Mouse (Mus musculus) testis, adult 2 months (tissue): ENCODE results near the gene Zfhx3. TPM values are rescaled to one million over a fixed set of nuclear protein-coding genes. Genes with fewer than 3 reads are reported as not detected.

Experiments
- H3K27ac ChIP-seq: fragments of 200-500 bp; 2 replicates; pipeline ENCODE4 v1.5.1; 2012; ENCODE audit warnings: low read depth, low read length; ENCODE audit not compliant: control insufficient read depth, insufficient read depth
- H3K27me3 ChIP-seq: fragments of 200-500 bp; 2 replicates; pipeline ENCODE4 v1.6.1; 2012; ENCODE audit warnings: mild to moderate bottlenecking, low read length, moderate library complexity; ENCODE audit not compliant: control insufficient read depth, insufficient read depth
- H3K36me3 ChIP-seq: fragments of 200-500 bp; 2 replicates; pipeline ENCODE4 v1.6.1; 2012; ENCODE audit warnings: mild to moderate bottlenecking, low read length; ENCODE audit not compliant: control insufficient read depth, insufficient read depth
- H3K4me1 ChIP-seq: fragments of 200-500 bp; 2 replicates; pipeline ENCODE4 v1.6.1; 2012; ENCODE audit warnings: low read length; ENCODE audit not compliant: control insufficient read depth, insufficient read depth
- H3K4me3 ChIP-seq: fragments of 200-500 bp; 2 replicates; pipeline ENCODE4 v1.5.1; 2012; ENCODE audit warnings: low read depth, mild to moderate bottlenecking, low read length, moderate library complexity, mixed read lengths; ENCODE audit not compliant: control insufficient read depth
- CTCF ChIP-seq: fragments of 200-500 bp; IDR thresholded peaks from 2 replicates; pipeline ENCODE4 v1.5.1; 2012; ENCODE audit warnings: low read depth, mild to moderate bottlenecking, inconsistent platforms, low read length, moderate library complexity; ENCODE audit not compliant: control insufficient read depth, insufficient read depth, insufficient replicate concordance
- POLR2A ChIP-seq: fragments of 200-500 bp; IDR thresholded peaks from 2 replicates; pipeline ENCODE4 v1.6.1; 2012; ENCODE audit warnings: low read depth, mild to moderate bottlenecking, inconsistent platforms, low read length, moderate library complexity; ENCODE audit not compliant: control insufficient read depth
- polyA plus RNA-seq: library from polyadenylated mRNA; depleted of rRNA; stranded (reverse); fragments of >200 nt; gene quantifications from 2 replicates; pipeline ENCODE4 v1.2.3, GENCODE M21; 2012

Gene Zfhx3
- polyA plus RNA-seq, 1 experiment, result 11.9 TPM

GRCm38 (mm10) chr8:108740443-108740842, 798.0 kb downstream of the Zfhx3 start:
- no peak for TF ChIP-seq CTCF
- TF ChIP-seq POLR2A, result no peak
- Histone ChIP-seq H3K27me3 (no peaks in the 10 kb centered on the region), H3K36me3 (no peaks in the 10 kb centered on the region), H3K4me3 (no peak overlapping the region), H3K4me1 (no peaks in the 10 kb centered on the region), H3K27ac (no peak overlapping the region)

GRCm38 (mm10) chr8:108741651-108742050, 799.2 kb downstream of the Zfhx3 start:
- Histone ChIP-seq H3K27ac (no peak overlapping the region), H3K36me3 (no peaks in the 10 kb centered on the region), H3K4me3 (no peak overlapping the region), H3K4me1 (no peaks in the 10 kb centered on the region), H3K27me3 (no peaks in the 10 kb centered on the region)
- TF ChIP-seq POLR2A (no peak), CTCF (no peak)

GRCm38 (mm10) chr8:108742465-108742864, 800.0 kb downstream of the Zfhx3 start:
- Histone ChIP-seq H3K4me3 (no peak overlapping the region), H3K27ac (no peak overlapping the region), H3K4me1 (no peaks in the 10 kb centered on the region), H3K36me3 (no peaks in the 10 kb centered on the region), H3K27me3 (no peaks in the 10 kb centered on the region)
- TF ChIP-seq POLR2A (no peak), CTCF (no peak)

- Histone ChIP-seq H3K4me3 (no peak overlapping the region), H3K4me1 (no peaks in the 10 kb centered on the region), H3K27me3 (no peaks in the 10 kb centered on the region), H3K36me3 (no peaks in the 10 kb centered on the region), H3K27ac (no peak overlapping the region)
- TF ChIP-seq POLR2A, result no peak
- no peak for TF ChIP-seq CTCF
Measured at GRCm38 (mm10) chr8:108743238-108743637, 800.8 kb downstream of the Zfhx3 start.

GRCm38 (mm10) chr8:108745551-108745950, 803.1 kb downstream of the Zfhx3 start:
- Histone ChIP-seq H3K4me1 (no peaks in the 10 kb centered on the region), H3K27ac (no peak overlapping the region), H3K4me3 (no peak overlapping the region), H3K27me3 (no peaks in the 10 kb centered on the region), H3K36me3 (no peaks in the 10 kb centered on the region)
- no peak for TF ChIP-seq POLR2A
- no peak for TF ChIP-seq CTCF

GRCm38 (mm10) chr8:108748095-108748494, 805.7 kb downstream of the Zfhx3 start:
- Histone ChIP-seq H3K27ac (no peak overlapping the region), H3K4me1 (no peaks in the 10 kb centered on the region), H3K4me3 (no peak overlapping the region), H3K36me3 (no peaks in the 10 kb centered on the region), H3K27me3 (no peaks in the 10 kb centered on the region)
- no peak for TF ChIP-seq POLR2A
- TF ChIP-seq CTCF, result no peak

- H3K4me1 ChIP-seq, result no peaks in the 10 kb centered on the region; the same call in 1 of the 2 replicates
- no peak for TF ChIP-seq CTCF
- TF ChIP-seq POLR2A, result no peak
- no peaks in the 10 kb centered on the region for H3K27me3 ChIP-seq
- no peak overlapping the region for H3K27ac ChIP-seq
- no peaks in the 10 kb centered on the region for H3K36me3 ChIP-seq
- H3K4me3 ChIP-seq, result no peak overlapping the region
Measured at GRCm38 (mm10) chr8:108748851-108749376, 806.5 kb downstream of the Zfhx3 start.

GRCm38 (mm10) chr8:108750806-108751205, 808.4 kb downstream of the Zfhx3 start:
- Histone ChIP-seq H3K27ac (no peak overlapping the region), H3K4me3 (no peak overlapping the region), H3K4me1 (no peaks in the 10 kb centered on the region; the same call in 1 of the 2 replicates), H3K36me3 (no peaks in the 10 kb centered on the region), H3K27me3 (no peaks in the 10 kb centered on the region)
- no peak for TF ChIP-seq POLR2A
- no peak for TF ChIP-seq CTCF
